Mouse (Mus musculus): Measurements from ENCODE around the gene Shisa5.

DNA sequence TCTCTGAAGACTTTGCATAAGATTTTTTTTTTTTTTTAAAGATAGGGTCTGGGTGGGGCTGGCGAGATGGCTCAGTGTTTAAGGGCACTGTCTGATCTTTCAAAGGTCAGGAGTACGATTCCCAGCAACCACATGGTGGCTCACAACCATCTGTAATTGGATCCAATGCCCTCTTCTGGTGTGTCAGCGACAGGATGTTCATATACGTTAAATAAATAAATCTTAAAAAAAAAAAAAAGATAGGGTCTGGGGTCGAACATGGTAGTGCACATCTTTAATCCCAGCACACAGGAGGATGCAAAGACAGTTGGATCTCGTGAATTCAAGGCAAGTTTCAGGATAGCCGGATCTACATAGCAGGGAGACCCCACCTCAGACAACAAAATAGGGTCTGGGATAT is 11.0 kb downstream of the Shisa5 start:
- TF ChIP-seq POLR2A (IDR thresholded peaks at IDR 0.05; ENCODE audit: control insufficient read depth, low read depth, low read length): no peak
- no peak for TF ChIP-seq CTCF (IDR thresholded peaks at IDR 0.05; ENCODE audit: control insufficient read depth, insufficient read depth, insufficient replicate concordance, low read depth, low read length)

Measured in testis, adult 2 months (tissue).